Mouse (Mus musculus) activated CD4-positive, CD25-positive, alpha-beta regulatory T cell, adult 4 months (primary cell): ENCODE results near the gene Gabrr2. TPM values are rescaled to one million over a fixed set of nuclear protein-coding genes. Genes with fewer than 3 reads are reported as not detected.

Source experiments
- ATAC-seq: one replicate; pipeline ENCODE4 v1.8.0; 2017
- polyA plus RNA-seq, 2 experiments: library from polyadenylated mRNA; unstranded; fragments of 100-300 nt; shearing (Covaris generic); gene quantifications; one replicate each; pipeline ENCODE4 v1.2.1; 2017

Gabrr2 gene
- polyA plus RNA-seq, result 10 to 100 TPM; 10.1 to 10.4 TPM

- ATAC-seq, result no peak
These were observed at the start of gene Gabrr2 for GRCm38 (mm10) chr4:33062981-33063380. Gabrr2 (plus strand) TSS chr4:33062999.

- ATAC-seq, result peak; percentile 68
These were observed 44.3 kb upstream of the Gabrr2 start for GRCm38 (mm10) chr4:33018361-33018999.

- ATAC-seq, result no peak
These were observed 38.4 kb upstream of the Gabrr2 start for GRCm38 (mm10) chr4:33024420-33024819.

- no peak for ATAC-seq
These were observed 33.7 kb upstream of the Gabrr2 start for GRCm38 (mm10) chr4:33029104-33029503.

- ATAC-seq, result peak; percentile 20
These were observed 32.3 kb upstream of the Gabrr2 start for GRCm38 (mm10) chr4:33030264-33031194.

- peak; percentile 75 for ATAC-seq
These were observed 31.4 kb upstream of the Gabrr2 start, which contains the start of gene Ube2j1 for GRCm38 (mm10) chr4:33031195-33031960. Ube2j1 (plus strand) TSS chr4:33031416.

GRCm38 (mm10) chr4:33032045-33032444 lies 30.8 kb upstream of the Gabrr2 start:
- no peak for ATAC-seq

- peak; percentile 38 for ATAC-seq
These were observed 29.3 kb upstream of the Gabrr2 start for GRCm38 (mm10) chr4:33033515-33033914.

GRCm38 (mm10) chr4:33039826-33040225 lies 23.0 kb upstream of the Gabrr2 start:
- ATAC-seq, result no peak

GRCm38 (mm10) chr4:33049601-33050000 lies 13.2 kb upstream of the Gabrr2 start:
- no peak for ATAC-seq

- ATAC-seq, result no peak
These were observed 10.7 kb upstream of the Gabrr2 start for GRCm38 (mm10) chr4:33052055-33052454.

- no peak for ATAC-seq
These were observed 10.1 kb upstream of the Gabrr2 start for GRCm38 (mm10) chr4:33052650-33053049.

GRCm38 (mm10) chr4:33054426-33054825 lies 8.4 kb upstream of the Gabrr2 start:
- no peak for ATAC-seq

- no peak for ATAC-seq
These were observed 6.5 kb upstream of the Gabrr2 start for GRCm38 (mm10) chr4:33056317-33056716.

- ATAC-seq, result no peak
These were observed 4.7 kb upstream of the Gabrr2 start for GRCm38 (mm10) chr4:33057890-33058687.

- ATAC-seq, result no peak
These were observed 1.6 kb upstream of the Gabrr2 start for GRCm38 (mm10) chr4:33061158-33061557.

GRCm38 (mm10) chr4:33064986-33065385 lies 2.2 kb downstream of the Gabrr2 start:
- no peak for ATAC-seq

- no peak for ATAC-seq
These were observed 3.6 kb downstream of the Gabrr2 start for GRCm38 (mm10) chr4:33066223-33066960.

- ATAC-seq, result no peak
These were observed 4.5 kb downstream of the Gabrr2 start for GRCm38 (mm10) chr4:33067331-33067730.

GRCm38 (mm10) chr4:33067826-33068225 lies 5.0 kb downstream of the Gabrr2 start:
- no peak for ATAC-seq

GRCm38 (mm10) chr4:33068894-33069293 lies 6.1 kb downstream of the Gabrr2 start:
- no peak for ATAC-seq
